Mouse (Mus musculus) embryonic facial prominence, embryonic 15.5 days (tissue): ENCODE results near the gene Trim12a. TPM values are rescaled to one million over a fixed set of nuclear protein-coding genes. Genes with fewer than 3 reads are reported as not detected.
"Not testable (repeated sequence)": the region's sequence is repeated elsewhere in the genome, so short reads cannot be mapped to it uniquely, and the experiment has no call there.

Experiments
- ATAC-seq: fragments of 200-750 bp; cut with Nextera tagmentation; 2 replicates; pipeline ENCODE4 v1.8.0; 2017; ENCODE audit warnings: low read depth, moderate TSS enrichment; ENCODE audit not compliant: insufficient number of reproducible peaks, low FRiP score, low TSS enrichment
- H3K27ac ChIP-seq: fragments of 300-500 bp; sonication (generic); replicated peaks from 2 replicates; pipeline ENCODE4 v1.5.1; 2015; ENCODE audit warnings: mild to moderate bottlenecking, inconsistent platforms
- H3K27me3 ChIP-seq: fragments of 300-500 bp; sonication (generic); 2 replicates; pipeline ENCODE4 v1.6.1; 2015; ENCODE audit warnings: inconsistent platforms
- H3K36me3 ChIP-seq: fragments of 300-500 bp; sonication (generic); 2 replicates; pipeline ENCODE4 v1.6.1; 2015; ENCODE audit warnings: mild to moderate bottlenecking, inconsistent platforms
- H3K4me1 ChIP-seq: fragments of 300-500 bp; sonication (generic); 2 replicates; pipeline ENCODE4 v1.6.1; 2015; ENCODE audit warnings: inconsistent platforms
- H3K4me2 ChIP-seq: fragments of 300-500 bp; sonication (generic); replicated peaks from 2 replicates; pipeline ENCODE4 v1.6.1; 2015; ENCODE audit warnings: mild to moderate bottlenecking, inconsistent platforms
- H3K4me3 ChIP-seq: fragments of 300-500 bp; sonication (generic); replicated peaks from 2 replicates; pipeline ENCODE4 v1.5.1; 2015; ENCODE audit warnings: mild to moderate bottlenecking, inconsistent platforms
- H3K9ac ChIP-seq: fragments of 300-500 bp; sonication (generic); 2 replicates; pipeline ENCODE4 v1.6.1; 2015; ENCODE audit warnings: inconsistent platforms
- H3K9me3 ChIP-seq: fragments of 300-500 bp; sonication (generic); replicated peaks from 2 replicates; pipeline ENCODE4 v1.6.1; 2016; ENCODE audit warnings: inconsistent platforms
- WGBS: fragments of 180-500 bp; shearing (Covaris S2); methylation state at CpG from one replicate; pipeline ENCODE4 v1.1.7; 2015; 5-methylcytosine and 5-hydroxymethylcytosine counted together
- polyA plus RNA-seq: library from polyadenylated mRNA; unstranded; fragments of >200 nt; fragmentation: Nextera tagmentation; extraction: Ambion mirVana; gene quantifications from 2 replicates; pipeline ENCODE4 v1.2.1, GENCODE M21; 2015

Gene Trim12a
- polyA plus RNA-seq, 1 experiment from 2014 or later: 7.3 TPM

GRCm38 (mm10) chr7:104287576-104288443 lies 27.5 kb downstream of the Trim12a start, which contains the start of gene Trim5:
Trim5 (minus strand) TSS chr7:104288094.
- H3K4me2 ChIP-seq: not testable (repeated sequence)

DNA sequence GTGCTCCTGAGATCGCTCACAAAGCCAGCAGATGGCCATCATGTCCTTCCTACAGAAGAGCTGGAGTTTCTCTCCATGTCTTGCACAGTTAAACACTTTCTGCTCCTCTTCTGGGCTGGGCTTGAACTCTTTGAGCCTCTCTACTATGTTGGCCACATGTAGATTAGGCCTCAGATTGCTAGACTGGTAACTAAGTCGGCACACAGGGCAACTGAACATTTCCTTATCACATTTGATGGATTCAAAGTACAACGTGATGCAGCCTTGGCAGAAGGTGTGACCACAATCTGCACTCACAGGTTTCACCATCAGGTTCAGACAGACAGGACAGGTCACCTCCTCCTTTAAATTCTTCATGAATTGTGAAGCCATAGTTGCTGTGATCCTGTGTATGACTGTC lies 35.9 kb downstream of the Trim12a start:
- H3K9ac ChIP-seq, H3K27ac ChIP-seq, H3K4me2 ChIP-seq, H3K36me3 ChIP-seq, H3K9me3 ChIP-seq, H3K4me3 ChIP-seq, H3K4me1 ChIP-seq, ATAC-seq, H3K27me3 ChIP-seq: not testable (repeated sequence)
- 79% methylated on average over 3 of the region's 3 CpGs for WGBS

More at GRCm38 (mm10) chr7:104287576-104288443, 27.5 kb downstream of the Trim12a start, which contains the start of gene Trim5:
- not testable (repeated sequence) for H3K4me1 ChIP-seq, H3K9me3 ChIP-seq, H3K27me3 ChIP-seq, H3K36me3 ChIP-seq, H3K9ac ChIP-seq, ATAC-seq, H3K27ac ChIP-seq
- WGBS: 40% methylated on average over 14 of the region's 14 CpGs
- 0 out of 2 replicates have a peak within 1 kb of the TSS, but pooled peaks have one; percentile 10 for H3K4me3 ChIP-seq

DNA sequence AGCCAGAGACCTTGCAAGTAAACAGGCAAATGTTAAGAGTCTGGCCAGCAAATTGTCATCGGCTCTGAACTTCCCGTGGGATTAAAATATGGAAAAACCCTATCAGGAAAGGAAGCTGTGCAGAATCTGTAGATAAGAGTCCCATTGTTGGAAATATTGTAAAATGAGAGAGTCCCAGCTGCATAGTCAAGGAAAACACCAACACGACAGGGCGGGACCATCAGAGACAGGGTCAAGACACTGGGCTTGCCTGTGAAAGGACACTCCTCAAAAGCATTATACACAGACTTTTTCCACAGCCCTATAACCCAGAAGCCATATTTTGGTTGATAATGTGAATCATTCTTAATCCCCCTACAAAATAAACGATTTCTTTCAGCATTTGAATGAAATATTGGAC lies 49.9 kb downstream of the Trim12a start:
- not testable (repeated sequence) for H3K9me3 ChIP-seq, ATAC-seq, H3K36me3 ChIP-seq, H3K4me2 ChIP-seq, H3K4me1 ChIP-seq, H3K27ac ChIP-seq, H3K27me3 ChIP-seq, H3K4me3 ChIP-seq, H3K9ac ChIP-seq
- WGBS: 87% methylated on average over 4 of the region's 5 CpGs

DNA sequence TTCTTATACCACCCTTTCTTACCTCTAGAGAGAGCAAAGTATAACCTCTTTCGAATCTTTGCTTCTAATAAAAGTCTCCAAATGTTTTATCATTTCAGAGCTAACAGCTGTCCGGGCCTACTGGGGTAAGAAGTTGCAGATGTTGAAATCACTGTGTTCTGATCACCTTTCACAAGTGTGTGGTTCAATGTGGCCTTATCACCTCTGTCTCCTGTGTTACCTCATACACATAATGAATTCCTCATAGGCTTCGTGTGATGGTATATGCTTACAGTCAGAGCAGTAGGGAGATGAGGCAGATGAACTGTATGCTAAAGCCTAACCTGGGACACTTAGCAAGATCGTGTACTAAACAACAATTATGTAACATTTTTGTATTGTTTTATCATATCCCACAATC lies 54.9 kb downstream of the Trim12a start:
- H3K4me1 ChIP-seq: not testable (repeated sequence)

More for the DNA sequence above, 54.9 kb downstream of the Trim12a start:
- not testable (repeated sequence) for H3K9me3 ChIP-seq, H3K4me3 ChIP-seq, H3K36me3 ChIP-seq, H3K4me2 ChIP-seq, ATAC-seq, H3K9ac ChIP-seq, H3K27ac ChIP-seq, H3K27me3 ChIP-seq
- WGBS: 79% methylated on average over 4 of the region's 4 CpGs

Other genes with a start within 250 kb of the Trim12a start
- 0.13 and 0.32 TPM in 2 replicates for gene Olfr644, start 243.6 kb downstream of the Trim12a start, polyA plus RNA-seq
- gene Olfr645, start 230.0 kb downstream of the Trim12a start, polyA plus RNA-seq: 0.04 and 0.24 TPM in 2 replicates
- gene Olfr646, start 210.6 kb downstream of the Trim12a start, polyA plus RNA-seq: 0.22 TPM in 1 of 2 replicates, not detected in the other
- gene Ubqln5, start 185.6 kb downstream of the Trim12a start, polyA plus RNA-seq: not detected in 2 replicates
- not detected in 2 replicates for gene Olfr643, start 178.1 kb downstream of the Trim12a start, polyA plus RNA-seq
- gene Ubqln3, start 172.2 kb downstream of the Trim12a start, polyA plus RNA-seq: 0.22 and 0.37 TPM in 2 replicates
- 0.12 and 0.49 TPM in 2 replicates for gene Ubqlnl, start 164.9 kb downstream of the Trim12a start, polyA plus RNA-seq
- 20.1 and 24.2 TPM in 2 replicates for gene Olfm5, start 150.6 kb downstream of the Trim12a start, polyA plus RNA-seq
- gene Olfr648, start 132.1 kb downstream of the Trim12a start, polyA plus RNA-seq: 0.25 and 0.27 TPM in 2 replicates
- gene Olfr649, start 119.5 kb downstream of the Trim12a start, polyA plus RNA-seq: not detected in 2 replicates
- gene Trim6, start 96.7 kb downstream of the Trim12a start, polyA plus RNA-seq: 0.54 and 0.59 TPM in 2 replicates
- 1.8 and 2.0 TPM in 2 replicates for gene Trim34a, start 71.0 kb downstream of the Trim12a start, polyA plus RNA-seq
- 0.40 and 0.41 TPM in 2 replicates for gene Trim5, start 27.4 kb downstream of the Trim12a start, polyA plus RNA-seq
- 0.16 TPM in 1 of 2 replicates, not detected in the other for gene Trim34b, start 14.0 kb upstream of the Trim12a start, polyA plus RNA-seq
- 2.4 and 2.6 TPM in 2 replicates for gene Trim12c, start 37.9 kb upstream of the Trim12a start, polyA plus RNA-seq
- 0.13 and 0.16 TPM in 2 replicates for gene Trim30b, start 54.4 kb upstream of the Trim12a start, polyA plus RNA-seq
- 0.22 and 0.28 TPM in 2 replicates for gene Trim30c, start 85.4 kb upstream of the Trim12a start, polyA plus RNA-seq
- gene Trim30a, start 149.7 kb upstream of the Trim12a start, polyA plus RNA-seq: 1.8 and 2.3 TPM in 2 replicates
- gene Trim30d, start 192.4 kb upstream of the Trim12a start, polyA plus RNA-seq: 0.74 and 0.85 TPM in 2 replicates
- not detected in 2 replicates for gene Olfr651, start 234.7 kb upstream of the Trim12a start, polyA plus RNA-seq
- 0.11 TPM in 1 of 2 replicates, not detected in the other for gene Olfr652, start 245.4 kb upstream of the Trim12a start, polyA plus RNA-seq